ENCODE assay signal across 8 mouse cellular contexts in genomic region chr4:84836979-84837378, GRCm38 (mm10). TPM values are rescaled to one million over a fixed set of nuclear protein-coding genes. Genes with fewer than 3 reads are reported as not detected.
DNase-seq lines count a peak whose midpoint lies in the region; ATAC-seq lines count a peak whose summit lies in the region.

No protein-coding gene starts in this region.

- H3K27ac ChIP-seq in heart, embryonic 11.5 days (ENCODE audit: low read depth, low read length) = no peak overlapping the region

- H3K36me3 ChIP-seq in heart, embryonic 11.5 days (ENCODE audit: control insufficient read depth, insufficient read depth, low read length) = no peaks in the 10 kb centered on the region

- no peak overlapping the region for H3K9ac ChIP-seq in heart, embryonic 11.5 days (ENCODE audit: low read depth, low read length)

- no peak overlapping the region for H3K4me2 ChIP-seq in heart, embryonic 11.5 days

- ATAC-seq in heart, embryonic 11.5 days (replicated peaks; ENCODE audit: insufficient number of reproducible peaks, low FRiP score, low TSS enrichment) = no peak
- no peak for ATAC-seq in monocyte, adult 5-6 weeks (replicated peaks; ENCODE audit: insufficient number of reproducible peaks, low FRiP score, low TSS enrichment, poor library complexity, severe bottlenecking)

- peak; percentile 4 to 22 for DNase-seq in heart, postnatal 14 days
- DNase-seq in right cerebral cortex, postnatal 14 days = peak; percentile 9
- no peak for DNase-seq in right cerebral cortex, postnatal 36 days (ENCODE audit: low spot score in 2 of 2)
- DNase-seq in cerebellum, postnatal 10 days = peak; percentile 73 to 77
- peak; percentile 4 for DNase-seq in large intestine, adult 2 months (ENCODE audit: low read depth, low spot score)
- no peak for DNase-seq in testis, postnatal 10 days (ENCODE audit: low spot score)

- H3K4me1 ChIP-seq in heart, embryonic 11.5 days (ENCODE audit: control insufficient read depth, insufficient read depth, low read length) = no peaks in the 10 kb centered on the region

- H3K9me3 ChIP-seq in heart, embryonic 11.5 days (replicated peaks; ENCODE audit: control insufficient read depth, low read length) = no peaks in the 10 kb centered on the region

- no peaks in the 10 kb centered on the region; the same call in 1 of the 2 replicates for H3K27me3 ChIP-seq in heart, embryonic 11.5 days (ENCODE audit: control insufficient read depth, insufficient read depth, low read length)

- 31% methylated on average over 5 of the region's 5 CpGs for WGBS in heart, embryonic 11.5 days (ENCODE audit: insufficient replicate concordance)
- 32% methylated on average over 5 of the region's 5 CpGs for WGBS in large intestine, adult 2 months

- no peak overlapping the region for H3K4me3 ChIP-seq in heart, embryonic 11.5 days (ENCODE audit: low read depth, low read length)

- intact Hi-C loops in heart, postnatal 14 days (cut with DNase I) = no loop called here

RNA-seq across cellular contexts. Expression of gene Cntln, which starts 47.1 kb away (rescaled TPM):
- total RNA-seq in heart, postnatal 14 days (2021) = 1 to 10 TPM; 4.7 to 4.9 TPM
- polyA plus RNA-seq in heart, embryonic 11.5 days (2014; fragmentation: Nextera tagmentation; extraction: Ambion mirVana) = 7.0 TPM in 2 replicates
- 0.40 and 0.45 TPM in 2 replicates for polyA plus RNA-seq in large intestine, adult 2 months (2012; rRNA removed)
- total RNA-seq in monocyte, adult 5-6 weeks (2017) = 8.9 to 13.6 TPM (median 13.0 TPM) in 3 replicates

Comparison
In these comparisons a context has a peak if more than half of its experiments do, and no peak if none do; other contexts are left out.
1. DNase-seq: peak in heart, postnatal 14 days (2 of 2), right cerebral cortex, postnatal 14 days (single experiment), cerebellum, postnatal 10 days (2 of 2) and large intestine, adult 2 months (single experiment); none in right cerebral cortex, postnatal 36 days (0 of 2) and testis, postnatal 10 days (single experiment).